Mouse (Mus musculus): ENCODE results near the gene Sema3e. TPM values are rescaled to one million over a fixed set of nuclear protein-coding genes. Genes with fewer than 3 reads are reported as not detected.

Sema3e gene
- polyA plus RNA-seq, 1 experiment from 2014 or later: 1.6 TPM

- H3K4me3 ChIP-seq (ENCODE audit: low read depth, low read length): no peak overlapping the region
- 0 out of 2 replicates have a peak, but pooled peaks cover 2% of the 10 kb centered on the region for H3K4me1 ChIP-seq (replicated peaks; ENCODE audit: control insufficient read depth, insufficient read depth, low read length)
- H3K4me2 ChIP-seq (ENCODE audit: low read length): no peak overlapping the region
- no peaks in the 10 kb centered on the region for H3K27me3 ChIP-seq (replicated peaks; ENCODE audit: control insufficient read depth, insufficient read depth, low read length)
- no peak overlapping the region for H3K27ac ChIP-seq (ENCODE audit: low read depth)
- ATAC-seq (replicated peaks; ENCODE audit: low FRiP score, low TSS enrichment, low read depth) (no peak), DNase-seq (ENCODE audit: low spot score) (no peak)
- 91% methylated on average over 6 of the region's 6 CpGs for WGBS
- H3K36me3 ChIP-seq (ENCODE audit: control insufficient read depth, insufficient read depth, low read length): no peaks in the 10 kb centered on the region
- no peak overlapping the region for H3K9ac ChIP-seq (ENCODE audit: low read length)
- no peaks in the 10 kb centered on the region for H3K9me3 ChIP-seq (ENCODE audit: control insufficient read depth, low read length)
Observed at GRCm38 (mm10) chr5:14043983-14044382, 18.9 kb downstream of the Sema3e start.

- ATAC-seq (replicated peaks; ENCODE audit: low FRiP score, low TSS enrichment, low read depth) (no peak), DNase-seq (ENCODE audit: low spot score) (no peak)
- Histone ChIP-seq H3K4me3 (ENCODE audit: low read depth, low read length) (no peak overlapping the region), H3K9me3 (ENCODE audit: control insufficient read depth, low read length) (no peaks in the 10 kb centered on the region), H3K4me1 (replicated peaks; ENCODE audit: control insufficient read depth, insufficient read depth, low read length) (0 out of 2 replicates have a peak, but pooled peaks cover 3% of the 10 kb centered on the region), H3K27ac (ENCODE audit: low read depth) (no peak overlapping the region), H3K27me3 (replicated peaks; ENCODE audit: control insufficient read depth, insufficient read depth, low read length) (no peaks in the 10 kb centered on the region), H3K36me3 (ENCODE audit: control insufficient read depth, insufficient read depth, low read length) (no peaks in the 10 kb centered on the region), H3K9ac (ENCODE audit: low read length) (no peak overlapping the region), H3K4me2 (ENCODE audit: low read length) (peak overlapping the region; percentile 13; the same call in 1 of the 2 replicates)
- 29% methylated on average over 7 of the region's 7 CpGs for WGBS
Observed at GRCm38 (mm10) chr5:14048660-14049059, 23.6 kb downstream of the Sema3e start.

GRCm38 (mm10) chr5:14054472-14054871 lies 29.4 kb downstream of the Sema3e start:
- no peaks in the 10 kb centered on the region for H3K36me3 ChIP-seq (ENCODE audit: control insufficient read depth, insufficient read depth, low read length)

GRCm38 (mm10) chr5:14059895-14060553 lies 34.9 kb downstream of the Sema3e start:
- Histone ChIP-seq H3K27me3 (replicated peaks; ENCODE audit: control insufficient read depth, insufficient read depth, low read length) (no peaks in the 10 kb centered on the region), H3K4me2 (ENCODE audit: low read length) (no peak overlapping the region), H3K4me3 (ENCODE audit: low read depth, low read length) (no peak overlapping the region), H3K27ac (ENCODE audit: low read depth) (no peak overlapping the region), H3K4me1 (replicated peaks; ENCODE audit: control insufficient read depth, insufficient read depth, low read length) (no peaks in the 10 kb centered on the region), H3K36me3 (ENCODE audit: control insufficient read depth, insufficient read depth, low read length) (no peaks in the 10 kb centered on the region), H3K9me3 (ENCODE audit: control insufficient read depth, low read length) (no peaks in the 10 kb centered on the region), H3K9ac (ENCODE audit: low read length) (no peak overlapping the region)
- WGBS: 71% methylated on average over 4 of the region's 4 CpGs
- DNase-seq (ENCODE audit: low spot score) (no peak), ATAC-seq (replicated peaks; ENCODE audit: low FRiP score, low TSS enrichment, low read depth) (no peak)

More at GRCm38 (mm10) chr5:14054472-14054871, 29.4 kb downstream of the Sema3e start:
- Histone ChIP-seq H3K9ac (ENCODE audit: low read length) (no peak overlapping the region), H3K27ac (ENCODE audit: low read depth) (no peak overlapping the region), H3K4me2 (ENCODE audit: low read length) (no peak overlapping the region), H3K4me1 (replicated peaks; ENCODE audit: control insufficient read depth, insufficient read depth, low read length) (no peaks in the 10 kb centered on the region), H3K9me3 (ENCODE audit: control insufficient read depth, low read length) (no peaks in the 10 kb centered on the region), H3K27me3 (replicated peaks; ENCODE audit: control insufficient read depth, insufficient read depth, low read length) (no peaks in the 10 kb centered on the region), H3K4me3 (ENCODE audit: low read depth, low read length) (no peak overlapping the region)
- no peak for DNase-seq (ENCODE audit: low spot score)
- no peak for ATAC-seq (replicated peaks; ENCODE audit: low FRiP score, low TSS enrichment, low read depth)
- WGBS: 76% methylated on average over 5 of the region's 5 CpGs

- H3K36me3 ChIP-seq (ENCODE audit: control insufficient read depth, insufficient read depth, low read length): no peaks in the 10 kb centered on the region
- no peak overlapping the region for H3K27ac ChIP-seq (ENCODE audit: low read depth)
- no peaks in the 10 kb centered on the region for H3K9me3 ChIP-seq (ENCODE audit: control insufficient read depth, low read length)
- no peak overlapping the region for H3K4me2 ChIP-seq (ENCODE audit: low read length)
- ATAC-seq (replicated peaks; ENCODE audit: low FRiP score, low TSS enrichment, low read depth) (no peak), DNase-seq (ENCODE audit: low spot score) (no peak)
- no peaks in the 10 kb centered on the region for H3K27me3 ChIP-seq (replicated peaks; ENCODE audit: control insufficient read depth, insufficient read depth, low read length)
- H3K4me3 ChIP-seq (ENCODE audit: low read depth, low read length): no peak overlapping the region
- WGBS: 80% methylated on average over 4 of the region's 4 CpGs
- H3K4me1 ChIP-seq (replicated peaks; ENCODE audit: control insufficient read depth, insufficient read depth, low read length): no peaks in the 10 kb centered on the region
- H3K9ac ChIP-seq (ENCODE audit: low read length): no peak overlapping the region
Observed at GRCm38 (mm10) chr5:14062918-14063481, 37.9 kb downstream of the Sema3e start.

- H3K27me3 ChIP-seq (replicated peaks; ENCODE audit: control insufficient read depth, insufficient read depth, low read length): no peaks in the 10 kb centered on the region
- H3K36me3 ChIP-seq (ENCODE audit: control insufficient read depth, insufficient read depth, low read length): no peaks in the 10 kb centered on the region
- H3K4me1 ChIP-seq (replicated peaks; ENCODE audit: control insufficient read depth, insufficient read depth, low read length): no peaks in the 10 kb centered on the region
- H3K4me3 ChIP-seq (ENCODE audit: low read depth, low read length): no peak overlapping the region
- no peak for DNase-seq (ENCODE audit: low spot score)
- H3K9ac ChIP-seq (ENCODE audit: low read length): no peak overlapping the region
- H3K9me3 ChIP-seq (ENCODE audit: control insufficient read depth, low read length): no peaks in the 10 kb centered on the region
- no peak overlapping the region for H3K4me2 ChIP-seq (ENCODE audit: low read length)
- ATAC-seq (replicated peaks; ENCODE audit: low FRiP score, low TSS enrichment, low read depth): no peak
- H3K27ac ChIP-seq (ENCODE audit: low read depth): no peak overlapping the region
- WGBS: 75% methylated on average over 3 of the region's 3 CpGs
Observed at GRCm38 (mm10) chr5:14073152-14073551, 48.1 kb downstream of the Sema3e start.

- WGBS: 78% methylated on average over 2 of the region's 2 CpGs
- H3K4me1 ChIP-seq (replicated peaks; ENCODE audit: control insufficient read depth, insufficient read depth, low read length): no peaks in the 10 kb centered on the region
- ATAC-seq (replicated peaks; ENCODE audit: low FRiP score, low TSS enrichment, low read depth) (no peak), DNase-seq (ENCODE audit: low spot score) (no peak)
- H3K9ac ChIP-seq (ENCODE audit: low read length): no peak overlapping the region
- no peak overlapping the region for H3K4me2 ChIP-seq (ENCODE audit: low read length)
- no peak overlapping the region for H3K27ac ChIP-seq (ENCODE audit: low read depth)
- no peak overlapping the region for H3K4me3 ChIP-seq (ENCODE audit: low read depth, low read length)
- H3K36me3 ChIP-seq (ENCODE audit: control insufficient read depth, insufficient read depth, low read length): no peaks in the 10 kb centered on the region
- H3K27me3 ChIP-seq (replicated peaks; ENCODE audit: control insufficient read depth, insufficient read depth, low read length): no peaks in the 10 kb centered on the region
- H3K9me3 ChIP-seq (ENCODE audit: control insufficient read depth, low read length): no peaks in the 10 kb centered on the region
Observed at GRCm38 (mm10) chr5:14088100-14088499, 63.0 kb downstream of the Sema3e start.

- Histone ChIP-seq H3K9me3 (ENCODE audit: control insufficient read depth, low read length) (no peaks in the 10 kb centered on the region), H3K27me3 (replicated peaks; ENCODE audit: control insufficient read depth, insufficient read depth, low read length) (no peaks in the 10 kb centered on the region), H3K27ac (ENCODE audit: low read depth) (no peak overlapping the region), H3K4me1 (replicated peaks; ENCODE audit: control insufficient read depth, insufficient read depth, low read length) (no peaks in the 10 kb centered on the region), H3K36me3 (ENCODE audit: control insufficient read depth, insufficient read depth, low read length) (no peaks in the 10 kb centered on the region), H3K4me3 (ENCODE audit: low read depth, low read length) (no peak overlapping the region), H3K4me2 (ENCODE audit: low read length) (no peak overlapping the region), H3K9ac (ENCODE audit: low read length) (no peak overlapping the region)
- ATAC-seq (replicated peaks; ENCODE audit: low FRiP score, low TSS enrichment, low read depth) (no peak), DNase-seq (ENCODE audit: low spot score) (no peak)
- 81% methylated on average over 9 of the region's 9 CpGs for WGBS
Observed at GRCm38 (mm10) chr5:14089875-14090608, 65.0 kb downstream of the Sema3e start.

All from intestine, embryonic 14.5 days (tissue).